ENCODE assay signal across 10 mouse cellular contexts in genomic region chr6:95217431-95217830, GRCm38 (mm10).
DNase-seq lines count a peak whose midpoint lies in the region; ATAC-seq and TF ChIP-seq lines count a peak whose summit lies in the region.
"Had no signal": no experiment of that assay in that cellular context is flagged by ENCODE, and none has a peak within 500 bp of the region (broad histone marks: within the 10 kb centered on the region; RNA-seq: fewer than 3 reads in every experiment).

No protein-coding gene starts in this region.

- no peaks in the 10 kb centered on the region for H3K36me3 ChIP-seq in heart, embryonic 12.5 days
- H3K36me3 ChIP-seq: embryonic facial prominence, embryonic 12.5 days had no signal

- H3K4me1 ChIP-seq in heart, embryonic 12.5 days (replicated peaks), result no peaks in the 10 kb centered on the region
- H3K4me1 ChIP-seq: embryonic facial prominence, embryonic 12.5 days had no signal

- 37% methylated on average over 6 of the region's 6 CpGs for WGBS in heart, embryonic 12.5 days

- H3K27ac ChIP-seq in left cerebral cortex, adult 2 months, result peak overlapping the region; percentile 62
- H3K27ac ChIP-seq in heart, embryonic 12.5 days (ENCODE audit: poor library complexity, severe bottlenecking), result no peak overlapping the region
- H3K27ac ChIP-seq: embryonic facial prominence, embryonic 12.5 days had no signal

- no peaks in the 10 kb centered on the region for H3K9me3 ChIP-seq in heart, embryonic 12.5 days (replicated peaks)
- H3K9me3 ChIP-seq: embryonic facial prominence, embryonic 12.5 days had no signal

- H3K4me3 ChIP-seq in left cerebral cortex, adult 2 months, result no peak overlapping the region
- H3K4me3 ChIP-seq in heart, embryonic 12.5 days, result no peak overlapping the region
- H3K4me3 ChIP-seq: embryonic facial prominence, embryonic 12.5 days had no signal

- intact Hi-C loops in left cerebral cortex, adult 2 months (cut with DNase I), result loop anchor here (5.0 kb wide), 1 partner anchor 880 kb away; no protein-coding TSS in a partner anchor

- H3K9ac ChIP-seq in heart, embryonic 12.5 days, result no peak overlapping the region
- H3K9ac ChIP-seq: embryonic facial prominence, embryonic 12.5 days had no signal

- H3K27me3 ChIP-seq in heart, embryonic 12.5 days (replicated peaks), result peaks cover 7% of the 10 kb centered on the region

- no peak for DNase-seq in frontal cortex, postnatal 25 days (ENCODE audit: low spot score in 2 of 2)
- peak; percentile 4 for DNase-seq in 416B (ENCODE audit: low read depth)
- DNase-seq in embryo, embryonic 10.5 days (ENCODE audit: low spot score), result peak; percentile 71
- peak; percentile 26 to 46 for DNase-seq in left cerebral cortex, adult 2 months (ENCODE audit: extremely low spot score in 1 of 2, low spot score in 2 of 2)
- DNase-seq in adrenal gland, adult 2 months, result no peak
- DNase-seq: spleen, adult 18-20 months had no signal

- ATAC-seq in frontal cortex, adult (ENCODE audit: low TSS enrichment), result peak; percentile 95
- ATAC-seq in activated CD4-positive, CD25-positive, alpha-beta regulatory T cell, adult 4 months, result no peak
- no peak for ATAC-seq in heart, embryonic 12.5 days (ENCODE audit: insufficient number of reproducible peaks, low FRiP score)

- peak; percentile 58 for TF ChIP-seq CTCF in left cerebral cortex, adult 2 months (IDR thresholded peaks at IDR 0.05)

- no peak overlapping the region for H3K4me2 ChIP-seq in heart, embryonic 12.5 days
- H3K4me2 ChIP-seq: embryonic facial prominence, embryonic 12.5 days had no signal

Comparison
In these comparisons a context has a peak if more than half of its experiments do, and no peak if none do; other contexts are left out.
1. DNase-seq: peak in 416B (single experiment), embryo, embryonic 10.5 days (single experiment) and left cerebral cortex, adult 2 months (2 of 2); none in frontal cortex, postnatal 25 days (0 of 2) and adrenal gland, adult 2 months (single experiment).